Mouse (Mus musculus) midbrain, embryonic 10.5 days (tissue): ENCODE measurements around the gene Rae1. TPM values are rescaled to one million over a fixed set of nuclear protein-coding genes. Genes with fewer than 3 reads are reported as not detected.

Source experiments
- DNase-seq: peaks from one replicate; pipeline ENCODE4 v3.0.0-alpha.2; 2017; ENCODE audit warnings: low spot score
- H3K27ac ChIP-seq: fragments of 300-500 bp; sonication (generic); replicated peaks from 2 replicates; pipeline ENCODE4 v1.5.1; 2016; ENCODE audit warnings: mild to moderate bottlenecking
- H3K27me3 ChIP-seq: fragments of 300-500 bp; sonication (generic); 2 replicates; pipeline ENCODE4 v1.6.1; 2016; ENCODE audit warnings: low read depth, mild to moderate bottlenecking; ENCODE audit not compliant: poor library complexity, severe bottlenecking
- H3K36me3 ChIP-seq: fragments of 300-500 bp; sonication (generic); 2 replicates; pipeline ENCODE4 v1.6.1; 2016; ENCODE audit warnings: mild to moderate bottlenecking, moderate library complexity
- H3K4me1 ChIP-seq: fragments of 300-500 bp; sonication (generic); 2 replicates; pipeline ENCODE4 v1.6.1; 2016
- H3K4me3 ChIP-seq: fragments of 300-500 bp; sonication (generic); 2 replicates; pipeline ENCODE4 v1.5.1; 2016; ENCODE audit warnings: mild to moderate bottlenecking, moderate library complexity
- H3K9me3 ChIP-seq: fragments of 300-500 bp; sonication (generic); replicated peaks from 2 replicates; pipeline ENCODE4 v1.6.1; 2016; ENCODE audit warnings: mild to moderate bottlenecking
- WGBS: fragments of 180-500 bp; shearing (Covaris S2); methylation state at CpG from one replicate; pipeline ENCODE4 v1.1.7; 2016; 5-methylcytosine and 5-hydroxymethylcytosine counted together
- polyA plus RNA-seq: library from polyadenylated mRNA; unstranded; fragments of >200 nt; fragmentation: Nextera tagmentation; extraction: Ambion mirVana; gene quantifications from 2 replicates; pipeline ENCODE4 v1.2.1, GENCODE M21; 2016

The Rae1 gene
- polyA plus RNA-seq, 1 experiment from 2014 or later: 169 TPM

- H3K27me3 ChIP-seq: no peaks in the 10 kb centered on the region
- WGBS: 95% methylated on average over 5 of the region's 5 CpGs
- DNase-seq: no peak
- no peak overlapping the region for H3K4me3 ChIP-seq
- H3K27ac ChIP-seq: 0 out of 2 replicates have a peak overlapping the region, but pooled peaks have one; percentile 38
- no peaks in the 10 kb centered on the region for H3K9me3 ChIP-seq
- H3K36me3 ChIP-seq: peaks cover 60% of the 10 kb centered on the region
- 0 out of 2 replicates have a peak, but pooled peaks cover 7% of the 10 kb centered on the region for H3K4me1 ChIP-seq
Measured at GRCm38 (mm10) chr2:173035653-173036052, 35.7 kb downstream of the Rae1 start.

GRCm38 (mm10) chr2:173036055-173036454 lies 36.1 kb downstream of the Rae1 start:
- DNase-seq: no peak
- H3K27me3 ChIP-seq: no peaks in the 10 kb centered on the region
- H3K9me3 ChIP-seq: no peaks in the 10 kb centered on the region
- peaks cover 56% of the 10 kb centered on the region for H3K36me3 ChIP-seq
- 0 out of 2 replicates have a peak, but pooled peaks cover 7% of the 10 kb centered on the region for H3K4me1 ChIP-seq
- peak overlapping the region; percentile 38; the same call in 1 of the 2 replicates for H3K27ac ChIP-seq
- WGBS: 86% methylated on average over 5 of the region's 5 CpGs
- H3K4me3 ChIP-seq: no peak overlapping the region

- peak overlapping the region; percentile 38; the same call in 1 of the 2 replicates for H3K27ac ChIP-seq
- H3K9me3 ChIP-seq: no peaks in the 10 kb centered on the region
- WGBS: 78% methylated on average over 4 of the region's 4 CpGs
- H3K4me3 ChIP-seq: no peak overlapping the region
- DNase-seq: no peak
- 0 out of 2 replicates have a peak, but pooled peaks cover 7% of the 10 kb centered on the region for H3K4me1 ChIP-seq
- peaks cover 51% of the 10 kb centered on the region for H3K36me3 ChIP-seq
- H3K27me3 ChIP-seq: no peaks in the 10 kb centered on the region
Measured at GRCm38 (mm10) chr2:173036611-173037010, 36.7 kb downstream of the Rae1 start.

- no peak overlapping the region; the same call in 1 of the 2 replicates for H3K27ac ChIP-seq
- no peak for DNase-seq
- H3K4me3 ChIP-seq: no peak overlapping the region
- peaks cover 43% of the 10 kb centered on the region for H3K36me3 ChIP-seq
- WGBS: 80% methylated on average over 5 of the region's 5 CpGs
- H3K27me3 ChIP-seq: no peaks in the 10 kb centered on the region
- no peaks in the 10 kb centered on the region for H3K9me3 ChIP-seq
- H3K4me1 ChIP-seq: peaks cover 8% of the 10 kb centered on the region; the same call in 1 of the 2 replicates
Measured at GRCm38 (mm10) chr2:173037347-173037746, 37.4 kb downstream of the Rae1 start.

- no peak for DNase-seq
- H3K27me3 ChIP-seq: no peaks in the 10 kb centered on the region
Measured at GRCm38 (mm10) chr2:173037827-173038607, 38.1 kb downstream of the Rae1 start.

GRCm38 (mm10) chr2:173039041-173039440 lies 39.1 kb downstream of the Rae1 start:
- Histone ChIP-seq H3K4me1 (peaks cover 16% of the 10 kb centered on the region), H3K27me3 (no peaks in the 10 kb centered on the region), H3K36me3 (peaks cover 26% of the 10 kb centered on the region), H3K9me3 (no peaks in the 10 kb centered on the region), H3K27ac (no peak overlapping the region), H3K4me3 (no peak overlapping the region)
- WGBS: 96% methylated on average over 4 of the region's 4 CpGs
- no peak for DNase-seq

More at GRCm38 (mm10) chr2:173037827-173038607, 38.1 kb downstream of the Rae1 start:
- 75% methylated on average over 7 of the region's 7 CpGs for WGBS
- Histone ChIP-seq H3K36me3 (peaks cover 37% of the 10 kb centered on the region), H3K4me1 (peaks cover 15% of the 10 kb centered on the region), H3K27ac (peak overlapping the region; percentile 38), H3K9me3 (no peaks in the 10 kb centered on the region), H3K4me3 (no peak overlapping the region)

GRCm38 (mm10) chr2:173040803-173041202 lies 40.9 kb downstream of the Rae1 start:
- no peak overlapping the region for H3K4me3 ChIP-seq
- H3K27ac ChIP-seq: no peak overlapping the region
- DNase-seq: no peak
- peaks cover 9% of the 10 kb centered on the region; the same call in 1 of the 2 replicates for H3K36me3 ChIP-seq
- peaks cover 16% of the 10 kb centered on the region for H3K4me1 ChIP-seq
- no peaks in the 10 kb centered on the region for H3K27me3 ChIP-seq
- 85% methylated on average over 3 of the region's 3 CpGs for WGBS
- H3K9me3 ChIP-seq: no peaks in the 10 kb centered on the region

GRCm38 (mm10) chr2:173041242-173041641 lies 41.3 kb downstream of the Rae1 start:
- WGBS: 65% methylated on average over 5 of the region's 5 CpGs
- no peak for DNase-seq
- peaks cover 5% of the 10 kb centered on the region; the same call in 1 of the 2 replicates for H3K36me3 ChIP-seq
- H3K4me1 ChIP-seq: peaks cover 12% of the 10 kb centered on the region
- no peaks in the 10 kb centered on the region for H3K9me3 ChIP-seq
- H3K27me3 ChIP-seq: no peaks in the 10 kb centered on the region
- no peak overlapping the region for H3K27ac ChIP-seq
- H3K4me3 ChIP-seq: no peak overlapping the region

- Histone ChIP-seq H3K27me3 (no peaks in the 10 kb centered on the region), H3K9me3 (no peaks in the 10 kb centered on the region), H3K4me1 (peaks cover 15% of the 10 kb centered on the region), H3K36me3 (no peaks in the 10 kb centered on the region), H3K27ac (no peak overlapping the region), H3K4me3 (no peak overlapping the region)
- no peak for DNase-seq
- 89% methylated on average over 1 of the region's 1 CpGs for WGBS
Measured at GRCm38 (mm10) chr2:173041893-173042292, 42.0 kb downstream of the Rae1 start.

GRCm38 (mm10) chr2:173042504-173043162 lies 42.7 kb downstream of the Rae1 start:
- no peaks in the 10 kb centered on the region for H3K36me3 ChIP-seq
- H3K4me1 ChIP-seq: peaks cover 18% of the 10 kb centered on the region
- DNase-seq: no peak
- WGBS: 63% methylated on average over 11 of the region's 11 CpGs
- H3K4me3 ChIP-seq: no peak overlapping the region
- no peaks in the 10 kb centered on the region for H3K27me3 ChIP-seq
- H3K27ac ChIP-seq: no peak overlapping the region; the same call in 1 of the 2 replicates
- no peaks in the 10 kb centered on the region for H3K9me3 ChIP-seq

- WGBS: 87% methylated on average over 18 of the region's 18 CpGs
- Histone ChIP-seq H3K27me3 (no peaks in the 10 kb centered on the region), H3K4me1 (peaks cover 36% of the 10 kb centered on the region), H3K9me3 (no peaks in the 10 kb centered on the region), H3K27ac (peak overlapping the region; percentile 6; the same call in 1 of the 2 replicates), H3K4me3 (no peak overlapping the region), H3K36me3 (no peaks in the 10 kb centered on the region)
- DNase-seq: no peak
Measured at GRCm38 (mm10) chr2:173044198-173044970, 44.5 kb downstream of the Rae1 start.

GRCm38 (mm10) chr2:173046582-173047297 lies 46.8 kb downstream of the Rae1 start:
- no peak for DNase-seq
- H3K4me3 ChIP-seq: no peak overlapping the region
- 0 out of 2 replicates have a peak, but pooled peaks cover 9% of the 10 kb centered on the region for H3K27me3 ChIP-seq
- peaks cover 58% of the 10 kb centered on the region for H3K4me1 ChIP-seq
- WGBS: 79% methylated on average over 15 of the region's 15 CpGs
- H3K27ac ChIP-seq: peak overlapping the region; percentile 46; the same call in 1 of the 2 replicates
- no peaks in the 10 kb centered on the region for H3K9me3 ChIP-seq
- H3K36me3 ChIP-seq: no peaks in the 10 kb centered on the region
